ENCODE assay signal across 15 mouse cellular contexts in the genomic region with DNA sequence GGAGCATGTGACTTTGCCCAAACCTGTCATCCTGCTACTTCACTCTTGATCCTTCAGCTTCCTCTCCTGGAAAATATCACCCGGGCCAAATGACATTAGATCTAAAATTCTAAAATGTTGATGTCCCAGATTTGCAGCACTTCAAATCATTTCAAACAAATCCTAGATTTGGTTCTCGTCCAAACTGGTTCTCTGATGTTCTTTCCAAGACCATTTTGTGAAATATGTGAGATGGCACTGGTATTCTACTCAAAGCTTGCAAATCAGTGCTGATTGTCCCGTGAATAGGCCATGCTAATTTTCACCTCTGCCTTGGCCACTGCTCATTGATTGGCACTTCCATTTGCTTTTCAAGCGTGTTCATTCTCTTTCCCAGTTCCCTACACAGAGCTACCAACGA.
"Had no signal": no experiment of that assay in that cellular context is flagged by ENCODE, and none has a peak within 500 bp of the region (broad histone marks: within the 10 kb centered on the region; RNA-seq: fewer than 3 reads in every experiment).

No protein-coding gene starts in this region.

- H3K9ac ChIP-seq: liver, embryonic 15.5 days; liver, postnatal 0 days; midbrain, embryonic 13.5 days; midbrain, embryonic 15.5 days; neural tube, embryonic 12.5 days had no signal

- H3K4me2 ChIP-seq: liver, embryonic 15.5 days; midbrain, embryonic 11.5 days; midbrain, embryonic 13.5 days; midbrain, embryonic 15.5 days; neural tube, embryonic 12.5 days had no signal

- H3K27me3 ChIP-seq: liver, embryonic 15.5 days; megakaryocyte, embryonic 14.5 days; midbrain, embryonic 13.5 days; midbrain, embryonic 15.5 days; neural tube, embryonic 12.5 days had no signal

- DNase-seq: liver, postnatal 0 days; lung, adult 2 months; lung, postnatal 10 days; lung, postnatal 36 days; right cerebral cortex, postnatal 14 days; thymus, adult 2 months; thymus, postnatal 25 days; thymus, postnatal 4 days had no signal

- H3K36me3 ChIP-seq: liver, embryonic 15.5 days; midbrain, embryonic 13.5 days; midbrain, embryonic 15.5 days; neural tube, embryonic 12.5 days had no signal

- H3K4me1 ChIP-seq: liver, embryonic 15.5 days; megakaryocyte, embryonic 14.5 days; midbrain, embryonic 13.5 days; midbrain, embryonic 15.5 days; neural tube, embryonic 12.5 days had no signal

- H3K4me3 ChIP-seq: liver, embryonic 15.5 days; megakaryocyte, embryonic 14.5 days; midbrain, embryonic 13.5 days; midbrain, embryonic 15.5 days; neural tube, embryonic 12.5 days had no signal

- H3K9me3 ChIP-seq: liver, embryonic 15.5 days; megakaryocyte, embryonic 14.5 days; midbrain, embryonic 13.5 days; midbrain, embryonic 15.5 days; neural tube, embryonic 12.5 days had no signal

- H3K27ac ChIP-seq: liver, embryonic 15.5 days; macrophage; midbrain, embryonic 13.5 days; midbrain, embryonic 15.5 days; neural tube, embryonic 12.5 days had no signal

- ATAC-seq: liver, postnatal 0 days; midbrain, embryonic 13.5 days; midbrain, embryonic 15.5 days had no signal
